Mouse (Mus musculus): ENCODE measurements around the gene Myoz2. TPM values are rescaled to one million over a fixed set of nuclear protein-coding genes. Genes with fewer than 3 reads are reported as not detected.

Myoz2 gene
- not detected in 2 replicates for polyA plus RNA-seq (2012; rRNA removed)

DNA sequence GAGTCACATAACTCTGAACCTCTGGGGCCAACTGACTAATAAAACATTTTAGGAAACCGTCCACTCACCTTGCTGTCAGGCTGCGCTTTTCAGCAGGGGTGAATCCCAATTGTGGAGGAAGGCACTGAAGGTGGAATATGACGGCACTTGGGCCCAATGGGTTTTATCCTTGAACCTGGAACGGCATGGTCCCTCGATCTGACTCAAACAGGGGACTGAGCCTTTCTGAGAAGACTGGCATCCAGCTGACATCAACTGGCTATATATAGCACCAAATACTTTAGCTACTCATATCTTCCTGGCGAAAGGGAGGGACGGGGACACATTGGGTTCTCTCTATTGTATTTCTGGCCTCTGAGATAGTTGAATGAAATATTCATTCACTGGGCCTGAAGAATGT lies at the start of gene Myoz2:
Gene Myoz2, minus strand, starts transcription at position 264 of the 400 bp plus-strand sequence.
- no peak within 1 kb of the TSS for H3K27ac ChIP-seq (ENCODE audit: insufficient read depth, low read length)
- TF ChIP-seq CTCF (IDR thresholded peaks at IDR 0.05; ENCODE audit: extremely low read depth, insufficient read depth, low read length), result no peak
- TF ChIP-seq POLR2A (IDR thresholded peaks at IDR 0.05; ENCODE audit: extremely low read depth, insufficient read depth, low read length), result no peak
- no peaks in the 10 kb centered on the region for H3K4me1 ChIP-seq (ENCODE audit: control insufficient read depth, insufficient read depth, low read length)
- H3K4me3 ChIP-seq (ENCODE audit: insufficient read depth, low read length), result no peak within 1 kb of the TSS

DNA sequence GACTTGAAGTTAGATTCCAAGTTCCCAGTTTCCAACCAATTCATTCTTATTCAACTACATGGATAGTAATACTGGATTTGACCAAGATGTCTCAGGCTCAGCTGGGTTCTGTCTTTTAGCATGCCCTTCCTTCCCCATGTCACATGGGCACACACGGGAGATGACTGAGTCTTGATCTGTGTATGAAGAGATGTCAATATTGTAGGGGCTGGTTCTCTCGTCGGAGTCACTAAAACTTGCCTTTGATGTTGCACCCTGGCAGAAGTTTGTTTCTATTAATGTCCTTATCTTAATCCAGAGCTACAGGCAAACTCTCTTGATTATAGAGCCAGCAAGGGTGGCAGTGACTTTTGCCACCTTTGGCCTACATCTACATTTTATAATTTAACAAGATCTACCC lies 46.9 kb upstream of the Myoz2 start:
- no peak overlapping the region for H3K4me3 ChIP-seq (ENCODE audit: insufficient read depth, low read length)
- no peak overlapping the region for H3K27ac ChIP-seq (ENCODE audit: insufficient read depth, low read length)
- TF ChIP-seq CTCF (IDR thresholded peaks at IDR 0.05; ENCODE audit: extremely low read depth, insufficient read depth, low read length), result no peak
- TF ChIP-seq POLR2A (IDR thresholded peaks at IDR 0.05; ENCODE audit: extremely low read depth, insufficient read depth, low read length), result no peak
- H3K4me1 ChIP-seq (ENCODE audit: control insufficient read depth, insufficient read depth, low read length), result peaks cover 1% of the 10 kb centered on the region; the same call in 1 of the 2 replicates

- H3K4me1 ChIP-seq (ENCODE audit: control insufficient read depth, insufficient read depth, low read length), result peaks cover 1% of the 10 kb centered on the region; the same call in 1 of the 2 replicates
- H3K4me3 ChIP-seq (ENCODE audit: insufficient read depth, low read length), result no peak overlapping the region
- no peak overlapping the region for H3K27ac ChIP-seq (ENCODE audit: insufficient read depth, low read length)
- TF ChIP-seq POLR2A (IDR thresholded peaks at IDR 0.05; ENCODE audit: extremely low read depth, insufficient read depth, low read length) (no peak), CTCF (IDR thresholded peaks at IDR 0.05; ENCODE audit: extremely low read depth, insufficient read depth, low read length) (no peak)
Measured at GRCm38 (mm10) chr3:123080943-123081342, 46.1 kb upstream of the Myoz2 start.

GRCm38 (mm10) chr3:123080017-123080725 lies 45.4 kb upstream of the Myoz2 start:
- H3K4me3 ChIP-seq (ENCODE audit: insufficient read depth, low read length), result no peak overlapping the region
- peaks cover 1% of the 10 kb centered on the region; the same call in 1 of the 2 replicates for H3K4me1 ChIP-seq (ENCODE audit: control insufficient read depth, insufficient read depth, low read length)
- TF ChIP-seq POLR2A (IDR thresholded peaks at IDR 0.05; ENCODE audit: extremely low read depth, insufficient read depth, low read length) (no peak), CTCF (IDR thresholded peaks at IDR 0.05; ENCODE audit: extremely low read depth, insufficient read depth, low read length) (no peak)
- H3K27ac ChIP-seq (ENCODE audit: insufficient read depth, low read length), result no peak overlapping the region

GRCm38 (mm10) chr3:123075759-123076158 lies 40.9 kb upstream of the Myoz2 start:
- Histone ChIP-seq H3K27ac (ENCODE audit: insufficient read depth, low read length) (no peak overlapping the region), H3K4me1 (ENCODE audit: control insufficient read depth, insufficient read depth, low read length) (no peaks in the 10 kb centered on the region), H3K4me3 (ENCODE audit: insufficient read depth, low read length) (no peak overlapping the region)
- TF ChIP-seq CTCF (IDR thresholded peaks at IDR 0.05; ENCODE audit: extremely low read depth, insufficient read depth, low read length) (no peak), POLR2A (IDR thresholded peaks at IDR 0.05; ENCODE audit: extremely low read depth, insufficient read depth, low read length) (no peak)

DNA sequence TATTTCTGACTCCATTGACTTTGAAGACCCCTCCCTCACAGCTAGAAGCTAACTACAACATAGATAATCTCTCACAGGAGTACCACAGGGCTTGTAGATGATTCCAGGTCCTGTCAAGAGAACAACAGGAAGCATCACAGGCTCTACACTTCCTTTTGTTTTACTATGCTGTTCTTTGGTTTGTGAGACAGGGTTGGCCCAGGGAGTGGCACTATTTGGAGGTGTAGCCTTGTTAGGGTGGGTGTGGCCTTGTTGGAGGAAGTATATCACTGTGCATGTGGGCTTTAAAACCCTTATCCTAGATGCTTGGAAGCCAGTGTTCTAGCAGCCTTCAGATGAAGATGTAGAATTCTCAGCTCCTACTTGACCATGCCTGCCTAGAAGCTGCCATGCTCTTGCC lies 40.2 kb upstream of the Myoz2 start:
- Histone ChIP-seq H3K4me3 (ENCODE audit: insufficient read depth, low read length) (no peak overlapping the region), H3K27ac (ENCODE audit: insufficient read depth, low read length) (no peak overlapping the region), H3K4me1 (ENCODE audit: control insufficient read depth, insufficient read depth, low read length) (no peaks in the 10 kb centered on the region)
- TF ChIP-seq CTCF (IDR thresholded peaks at IDR 0.05; ENCODE audit: extremely low read depth, insufficient read depth, low read length) (no peak), POLR2A (IDR thresholded peaks at IDR 0.05; ENCODE audit: extremely low read depth, insufficient read depth, low read length) (no peak)

DNA sequence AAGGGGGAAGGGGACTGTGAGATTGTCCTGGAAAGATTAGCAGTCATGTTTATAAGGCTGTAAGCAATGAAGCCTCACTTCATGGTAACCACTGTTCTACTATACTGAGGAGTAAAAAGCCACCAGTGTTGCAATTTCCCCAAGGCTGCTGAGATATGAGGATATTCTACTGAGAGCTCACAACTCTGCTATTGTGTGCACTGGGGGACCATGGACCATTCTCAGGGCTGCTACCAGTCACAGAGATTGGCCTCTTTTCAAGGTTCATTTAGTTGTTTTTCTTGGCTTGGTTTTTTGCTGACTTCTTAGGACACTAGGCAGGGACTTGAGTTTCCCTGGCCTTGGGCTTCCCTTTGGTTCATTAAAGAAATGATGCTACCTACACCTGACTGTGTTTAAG lies 38.5 kb upstream of the Myoz2 start:
- Histone ChIP-seq H3K4me1 (ENCODE audit: control insufficient read depth, insufficient read depth, low read length) (no peaks in the 10 kb centered on the region), H3K27ac (ENCODE audit: insufficient read depth, low read length) (no peak overlapping the region; the same call in 1 of the 2 replicates), H3K4me3 (ENCODE audit: insufficient read depth, low read length) (no peak overlapping the region)
- TF ChIP-seq POLR2A (IDR thresholded peaks at IDR 0.05; ENCODE audit: extremely low read depth, insufficient read depth, low read length) (no peak), CTCF (IDR thresholded peaks at IDR 0.05; ENCODE audit: extremely low read depth, insufficient read depth, low read length) (no peak)

DNA sequence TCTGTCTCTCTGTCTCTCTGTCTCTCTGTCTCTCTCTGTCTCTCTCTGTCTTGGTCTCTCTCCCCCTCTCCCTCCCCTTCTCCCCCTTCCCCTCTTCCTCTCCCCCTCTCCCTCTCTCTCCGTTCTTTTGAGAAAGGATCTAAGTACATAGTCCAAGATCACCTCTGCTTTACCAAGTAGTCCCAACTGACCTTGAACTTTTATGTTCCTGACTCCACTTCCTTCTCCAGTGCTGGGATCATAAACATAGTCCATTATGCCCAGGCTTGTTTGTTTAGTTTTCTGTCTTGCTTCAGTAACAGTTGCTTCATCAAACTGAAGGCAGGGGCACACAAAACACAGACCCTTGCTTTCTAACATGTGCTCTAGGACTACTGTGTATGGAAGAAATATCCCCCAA lies 37.7 kb upstream of the Myoz2 start:
- Histone ChIP-seq H3K4me1 (ENCODE audit: control insufficient read depth, insufficient read depth, low read length) (no peaks in the 10 kb centered on the region), H3K4me3 (ENCODE audit: insufficient read depth, low read length) (no peak overlapping the region), H3K27ac (ENCODE audit: insufficient read depth, low read length) (no peak overlapping the region)
- TF ChIP-seq POLR2A (IDR thresholded peaks at IDR 0.05; ENCODE audit: extremely low read depth, insufficient read depth, low read length) (no peak), CTCF (IDR thresholded peaks at IDR 0.05; ENCODE audit: extremely low read depth, insufficient read depth, low read length) (no peak)

DNA sequence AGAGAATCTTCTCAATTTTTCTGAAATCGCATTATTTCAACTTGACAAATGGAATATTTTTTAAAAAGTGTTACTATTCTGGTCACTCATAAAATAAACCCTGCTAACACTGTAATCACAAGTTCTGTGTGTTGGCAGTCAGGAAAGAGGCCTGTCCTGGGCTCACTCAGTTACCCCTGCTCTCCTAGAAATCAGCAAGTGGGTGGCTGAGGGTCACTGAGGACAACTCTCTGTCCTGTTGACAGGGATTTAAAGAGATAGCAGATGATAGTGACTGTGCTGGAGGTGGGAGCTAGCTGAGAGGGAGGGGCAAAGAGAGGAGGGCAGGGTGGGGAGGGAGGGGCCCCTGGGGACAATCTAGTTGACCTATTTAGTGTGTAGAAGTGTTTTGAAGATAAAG lies 36.2 kb upstream of the Myoz2 start:
- TF ChIP-seq CTCF (IDR thresholded peaks at IDR 0.05; ENCODE audit: extremely low read depth, insufficient read depth, low read length) (no peak), POLR2A (IDR thresholded peaks at IDR 0.05; ENCODE audit: extremely low read depth, insufficient read depth, low read length) (no peak)
- H3K4me1 ChIP-seq (ENCODE audit: control insufficient read depth, insufficient read depth, low read length), result no peaks in the 10 kb centered on the region
- H3K27ac ChIP-seq (ENCODE audit: insufficient read depth, low read length), result no peak overlapping the region
- H3K4me3 ChIP-seq (ENCODE audit: insufficient read depth, low read length), result no peak overlapping the region

DNA sequence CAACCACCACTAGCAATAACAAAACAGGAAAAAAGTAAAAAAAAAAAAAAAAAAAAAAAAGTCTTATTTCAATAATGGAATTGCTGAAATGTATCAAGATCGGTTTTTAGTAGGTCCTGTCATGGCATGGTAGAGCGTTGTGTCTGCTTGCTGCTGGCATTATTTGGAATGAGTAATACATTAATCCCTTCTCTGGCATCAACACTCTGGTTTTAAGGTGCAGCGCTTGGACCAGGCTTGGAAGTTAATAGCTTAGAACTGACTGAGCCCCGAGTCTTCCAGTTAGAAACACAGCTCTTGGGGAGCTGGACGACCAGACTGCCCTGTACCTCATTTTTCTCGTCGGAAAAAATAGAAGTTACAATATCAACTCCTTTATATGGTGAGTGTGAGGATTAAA lies 32.0 kb upstream of the Myoz2 start:
- no peak for TF ChIP-seq CTCF (IDR thresholded peaks at IDR 0.05; ENCODE audit: extremely low read depth, insufficient read depth, low read length)
- no peak for TF ChIP-seq POLR2A (IDR thresholded peaks at IDR 0.05; ENCODE audit: extremely low read depth, insufficient read depth, low read length)
- Histone ChIP-seq H3K4me3 (ENCODE audit: insufficient read depth, low read length) (no peak overlapping the region), H3K4me1 (ENCODE audit: control insufficient read depth, insufficient read depth, low read length) (no peaks in the 10 kb centered on the region), H3K27ac (ENCODE audit: insufficient read depth, low read length) (no peak overlapping the region)

Data from cortical plate, adult 2 months (tissue).